Mouse (Mus musculus) stomach, postnatal 0 days (tissue): ENCODE measurements around the gene Zfp26. TPM values are rescaled to one million over a fixed set of nuclear protein-coding genes. Genes with fewer than 3 reads are reported as not detected.

Experiments used
- ATAC-seq: fragments of 200-750 bp; cut with Nextera tagmentation; 2 replicates; pipeline ENCODE4 v1.8.0; 2017; ENCODE audit not compliant: low FRiP score, low TSS enrichment
- DNase-seq: peaks from one replicate; pipeline ENCODE4 v3.0.0-alpha.2; 2016; ENCODE audit warnings: low spot score
- H3K27ac ChIP-seq: fragments of 300-500 bp; sonication (generic); replicated peaks from 2 replicates; pipeline ENCODE4 v1.5.1; 2014; ENCODE audit warnings: mild to moderate bottlenecking, control low read depth
- H3K27me3 ChIP-seq: fragments of 300-500 bp; sonication (generic); 2 replicates; pipeline ENCODE4 v1.6.1; 2014; ENCODE audit warnings: low read length; ENCODE audit not compliant: control insufficient read depth, insufficient read depth
- H3K36me3 ChIP-seq: fragments of 300-500 bp; sonication (generic); 2 replicates; pipeline ENCODE4 v1.6.1; 2014; ENCODE audit warnings: low read length, mixed read lengths; ENCODE audit not compliant: control insufficient read depth, insufficient read depth
- H3K4me1 ChIP-seq: fragments of 300-500 bp; sonication (generic); replicated peaks from 2 replicates; pipeline ENCODE4 v1.6.1; 2014; ENCODE audit warnings: antibody characterized with exemption; ENCODE audit not compliant: control insufficient read depth, insufficient read depth
- H3K4me2 ChIP-seq: fragments of 300-500 bp; sonication (generic); replicated peaks from 2 replicates; pipeline ENCODE4 v1.6.1; 2014; ENCODE audit warnings: low read depth, mild to moderate bottlenecking, control low read depth, moderate library complexity
- H3K4me3 ChIP-seq: fragments of 300-500 bp; sonication (generic); 2 replicates; pipeline ENCODE4 v1.5.1; 2014; ENCODE audit warnings: low read depth, low read length, control low read depth
- H3K9ac ChIP-seq: fragments of 300-500 bp; sonication (generic); 2 replicates; pipeline ENCODE4 v1.6.1; 2014; ENCODE audit warnings: mild to moderate bottlenecking, low read length, control low read depth, mixed read lengths
- H3K9me3 ChIP-seq: fragments of 300-500 bp; sonication (generic); 2 replicates; pipeline ENCODE4 v1.6.1; 2016; ENCODE audit warnings: low read length; ENCODE audit not compliant: control insufficient read depth
- CTCF ChIP-seq: IDR thresholded peaks from 2 replicates; pipeline ENCODE4 v1.5.1; 2016; ENCODE audit warnings: antibody characterized with exemption, low read depth, mild to moderate bottlenecking, moderate library complexity
- EP300 ChIP-seq: optimal IDR thresholded peaks from 2 replicates; pipeline ENCODE3; 2016; ENCODE audit warnings: antibody characterized with exemption
- WGBS: fragments of 180-500 bp; shearing (Covaris S2); extraction: QIAGEN DNeasy Blood & Tissue Kit; methylation state at CpG from one replicate; pipeline ENCODE4 v1.1.7; 2014; 5-methylcytosine and 5-hydroxymethylcytosine counted together
- polyA plus RNA-seq: library from polyadenylated mRNA; unstranded; fragments of >200 nt; fragmentation: Nextera tagmentation; extraction: Ambion mirVana; gene quantifications from 2 replicates; pipeline ENCODE4 v1.2.1, GENCODE M21; 2015

Zfp26 gene
- polyA plus RNA-seq, 1 experiment from 2014 or later = 7.9 TPM

- no peak for ATAC-seq
- 6% methylated on average over 20 of the region's 20 CpGs for WGBS
- Histone ChIP-seq H3K4me1 (no peaks in the 10 kb centered on the region), H3K36me3 (peaks cover 1% of the 10 kb centered on the region), H3K9me3 (no peaks in the 10 kb centered on the region), H3K9ac (peak overlapping the region; percentile 88), H3K27ac (peak overlapping the region; percentile 93), H3K4me3 (peak overlapping the region; percentile 72), H3K4me2 (peak overlapping the region; percentile 81), H3K27me3 (no peaks in the 10 kb centered on the region)
- no peak for TF ChIP-seq EP300
- no peak for TF ChIP-seq CTCF
- DNase-seq = no peak
Measured at GRCm38 (mm10) chr9:20491858-20492526, 32.0 kb upstream of the Zfp26 start.

DNA sequence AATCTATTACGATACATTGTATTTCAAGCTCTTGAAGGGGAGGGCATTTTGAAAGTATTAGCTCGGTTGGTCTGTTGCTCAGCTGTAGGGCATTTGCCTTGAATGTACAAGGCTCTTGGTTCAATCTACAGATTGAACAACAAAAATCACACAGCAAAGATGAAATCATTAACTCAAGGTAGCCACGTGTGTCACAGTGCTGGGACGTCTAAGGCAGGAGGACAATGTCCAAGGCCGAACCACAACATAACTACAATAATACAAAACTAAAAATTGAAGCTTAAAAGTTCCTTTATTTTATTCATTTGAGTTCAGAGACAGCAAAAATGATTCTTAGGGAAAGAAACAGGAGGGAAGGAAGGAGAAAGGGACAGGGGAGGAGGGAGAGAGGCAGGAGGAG is 29.6 kb upstream of the Zfp26 start:
- Histone ChIP-seq H3K27ac (no peak overlapping the region), H3K4me3 (no peak overlapping the region), H3K27me3 (no peaks in the 10 kb centered on the region), H3K4me2 (no peak overlapping the region), H3K9ac (no peak overlapping the region), H3K9me3 (no peaks in the 10 kb centered on the region), H3K36me3 (peaks cover 3% of the 10 kb centered on the region; the same call in 1 of the 2 replicates), H3K4me1 (no peaks in the 10 kb centered on the region)
- no peak for TF ChIP-seq CTCF
- no peak for TF ChIP-seq EP300
- WGBS = 92% methylated on average over 5 of the region's 5 CpGs
- no peak for DNase-seq
- ATAC-seq = no peak

DNA sequence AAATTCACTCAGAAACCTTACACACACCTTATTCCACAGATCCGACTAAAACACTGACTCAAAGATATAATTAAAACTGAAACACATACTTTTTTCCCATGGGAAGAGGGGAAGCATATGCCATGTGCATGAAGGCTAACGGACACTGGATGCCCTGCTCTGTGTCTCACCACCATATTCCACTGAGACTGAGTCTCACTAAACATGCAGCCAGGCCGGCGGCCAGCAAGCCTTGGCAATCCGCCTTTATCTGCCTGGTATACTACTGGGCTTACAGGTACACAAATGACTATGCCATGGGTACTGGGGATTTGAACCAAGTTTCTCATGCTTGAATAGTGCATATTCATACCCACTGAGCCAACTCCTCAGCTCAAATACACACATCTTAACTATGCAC is 19.4 kb upstream of the Zfp26 start:
- Histone ChIP-seq H3K4me3 (no peak overlapping the region), H3K9me3 (no peaks in the 10 kb centered on the region), H3K4me1 (no peaks in the 10 kb centered on the region), H3K9ac (no peak overlapping the region), H3K4me2 (no peak overlapping the region), H3K27ac (no peak overlapping the region), H3K27me3 (no peaks in the 10 kb centered on the region), H3K36me3 (peaks cover 11% of the 10 kb centered on the region)
- 95% methylated on average over 5 of the region's 5 CpGs for WGBS
- DNase-seq = no peak
- ATAC-seq = no peak
- TF ChIP-seq CTCF (no peak), EP300 (no peak)

- no peak for ATAC-seq
- H3K4me2 ChIP-seq = no peak overlapping the region
Measured at GRCm38 (mm10) chr9:20476632-20477031, 16.7 kb upstream of the Zfp26 start.

GRCm38 (mm10) chr9:20466761-20467442 is 6.9 kb upstream of the Zfp26 start:
- Histone ChIP-seq H3K4me2 (no peak overlapping the region), H3K4me1 (no peaks in the 10 kb centered on the region), H3K9me3 (0 out of 2 replicates have a peak, but pooled peaks cover 2% of the 10 kb centered on the region), H3K27me3 (no peaks in the 10 kb centered on the region), H3K36me3 (peaks cover 23% of the 10 kb centered on the region), H3K9ac (no peak overlapping the region), H3K27ac (no peak overlapping the region), H3K4me3 (no peak overlapping the region)
- peak; percentile 69; the same call in 1 of the 2 replicates for ATAC-seq
- TF ChIP-seq CTCF (peak; percentile 92), EP300 (no peak)
- 57% methylated on average over 7 of the region's 7 CpGs for WGBS
- peak; percentile 53 for DNase-seq

More at GRCm38 (mm10) chr9:20476632-20477031, 16.7 kb upstream of the Zfp26 start:
- Histone ChIP-seq H3K27ac (no peak overlapping the region), H3K4me1 (no peaks in the 10 kb centered on the region), H3K36me3 (peaks cover 33% of the 10 kb centered on the region), H3K4me3 (no peak overlapping the region), H3K9ac (no peak overlapping the region), H3K9me3 (no peaks in the 10 kb centered on the region), H3K27me3 (no peaks in the 10 kb centered on the region)
- DNase-seq = no peak
- WGBS = 96% methylated on average over 1 of the region's 1 CpGs
- no peak for TF ChIP-seq CTCF
- no peak for TF ChIP-seq EP300

- H3K27ac ChIP-seq = no peak overlapping the region
- H3K4me2 ChIP-seq = no peak overlapping the region
- 89% methylated on average over 4 of the region's 4 CpGs for WGBS
- no peaks in the 10 kb centered on the region for H3K27me3 ChIP-seq
- no peaks in the 10 kb centered on the region for H3K4me1 ChIP-seq
- peaks cover 4% of the 10 kb centered on the region for H3K36me3 ChIP-seq
- H3K9me3 ChIP-seq = no peaks in the 10 kb centered on the region
- TF ChIP-seq CTCF (no peak), EP300 (no peak)
- H3K4me3 ChIP-seq = no peak overlapping the region
- no peak for ATAC-seq
- DNase-seq = no peak
- no peak overlapping the region for H3K9ac ChIP-seq
Measured at GRCm38 (mm10) chr9:20453647-20454046, 6.3 kb downstream of the Zfp26 start.
